Mouse (Mus musculus) megakaryocyte progenitor cell, adult 5-6 weeks (primary cell): ENCODE results near the gene E2f2. TPM values are rescaled to one million over a fixed set of nuclear protein-coding genes. Genes with fewer than 3 reads are reported as not detected.
A peak's percentile ranks its signal among the peaks of the same experiment; 100 is the strongest.

Experiments
- ATAC-seq: replicated peaks from 2 replicates; pipeline ENCODE4 v1.8.0; 2016; ENCODE audit warnings: mild to moderate bottlenecking, moderate TSS enrichment, inconsistent platforms; ENCODE audit not compliant: poor library complexity
- total RNA-seq, 2 experiments: library from RNA; stranded (forward) in 1 of 2; stranded (reverse) in 1 of 2; fragments of 157-497, 149-512 nt in 1 of 2; fragments of 200-1000 nt in 1 of 2; gene quantifications; 2 replicates each; pipeline versions ENCODE4 v1.2.3 to v1.2.4; 2015 to 2017

The E2f2 gene
- total RNA-seq, 2 experiments from 2014 or later: 5.6 to 5.9 TPM

GRCm38 (mm10) chr4:136239622-136240021 lies 67.4 kb downstream of the E2f2 start:
- ATAC-seq: peak; percentile 92

- no peak for ATAC-seq
Measured at GRCm38 (mm10) chr4:136240123-136240522, 67.9 kb downstream of the E2f2 start.

DNA sequence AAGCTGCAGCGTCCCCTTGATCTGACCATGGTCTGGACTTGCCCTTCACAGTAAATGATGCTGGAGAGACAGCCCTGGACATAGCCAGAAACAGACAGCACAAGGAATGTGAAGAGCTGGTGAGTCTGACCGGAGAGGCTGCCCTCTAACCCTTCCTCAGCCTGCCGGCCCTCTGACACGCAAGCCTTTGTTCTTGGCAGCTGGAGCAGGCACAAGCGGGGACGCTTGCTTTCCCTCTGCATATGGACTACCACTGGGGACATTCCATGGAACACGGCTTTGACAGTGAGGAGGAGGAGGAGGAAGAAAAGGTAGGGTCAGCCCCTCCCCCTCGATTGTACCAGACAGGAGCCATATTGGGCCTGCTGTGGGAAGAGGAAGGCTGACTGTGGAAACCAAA lies 68.8 kb downstream of the E2f2 start:
- no peak for ATAC-seq

DNA sequence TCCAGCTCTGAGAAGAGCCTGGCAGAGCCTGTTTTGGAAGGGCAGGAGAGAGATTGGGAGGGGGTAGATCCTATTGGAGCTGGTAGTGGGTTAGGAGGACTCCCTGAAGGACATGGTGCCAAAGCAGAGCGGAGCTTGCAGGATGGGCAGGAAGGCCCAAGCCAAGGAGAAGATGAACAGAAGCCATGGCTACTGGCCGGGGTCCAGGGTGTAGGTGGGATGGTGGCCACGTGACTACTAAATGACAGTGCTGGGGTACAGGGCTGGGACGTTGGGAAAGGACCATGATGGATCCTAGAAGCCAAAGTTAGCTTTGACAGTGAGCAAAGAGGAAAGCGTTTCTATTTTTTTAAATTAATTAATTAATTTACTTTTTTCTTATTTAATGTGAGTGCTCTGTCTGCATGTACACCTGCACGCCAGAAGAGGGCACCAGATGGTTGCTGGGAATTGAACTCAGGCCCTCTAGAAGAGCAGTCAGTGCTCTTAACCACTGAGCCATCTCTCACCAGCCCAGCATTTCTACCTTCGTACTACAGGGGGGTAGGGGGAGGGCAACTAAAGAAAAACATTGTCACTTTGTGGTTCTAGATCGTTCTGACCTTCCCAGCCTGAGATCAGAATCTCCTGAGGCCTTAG lies 70.0 kb downstream of the E2f2 start:
- ATAC-seq: no peak

DNA sequence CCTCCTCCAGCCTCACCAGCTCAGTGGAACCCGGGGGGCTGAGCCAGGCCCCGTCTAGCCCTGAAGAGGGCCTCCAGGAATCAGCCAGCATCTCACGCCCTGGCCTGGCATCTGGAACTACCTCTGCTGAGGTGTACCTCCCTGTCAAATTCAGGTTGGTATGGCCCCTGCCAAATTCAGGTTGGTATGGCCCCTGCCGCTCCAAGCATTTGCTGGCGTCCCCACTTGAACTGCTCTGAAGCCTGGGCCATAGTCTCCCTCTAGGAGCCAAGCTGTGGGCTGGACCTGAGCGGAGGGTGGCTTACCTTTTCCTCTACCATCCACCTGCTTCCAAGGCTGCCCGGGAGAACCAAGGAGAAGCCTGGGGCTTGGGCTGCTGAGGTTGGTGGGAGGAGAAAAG lies 70.5 kb downstream of the E2f2 start:
- ATAC-seq: no peak

- no peak for ATAC-seq
Measured at GRCm38 (mm10) chr4:136244208-136244607, 72.0 kb downstream of the E2f2 start.

Other genes with a start within 250 kb of the E2f2 start
- gene Hmgcl, start 225.9 kb upstream of the E2f2 start, total RNA-seq (2015): 51.4 and 52.1 TPM in 2 replicates
- 39.7 and 48.1 TPM in 2 replicates for gene Hmgcl, start 225.9 kb upstream of the E2f2 start, total RNA-seq (2017)
- gene Gale, start 208.7 kb upstream of the E2f2 start, total RNA-seq (2015): 4.4 and 5.2 TPM in 2 replicates
- gene Gale, start 208.7 kb upstream of the E2f2 start, total RNA-seq (2017): 2.2 and 4.7 TPM in 2 replicates
- gene Lypla2, start 199.8 kb upstream of the E2f2 start, total RNA-seq (2015): 37.2 and 42.6 TPM in 2 replicates
- gene Lypla2, start 199.8 kb upstream of the E2f2 start, total RNA-seq (2017): 15.7 and 21.9 TPM in 2 replicates
- 19.8 and 22.7 TPM in 2 replicates for gene Pithd1, start 185.1 kb upstream of the E2f2 start, total RNA-seq (2015)
- 18.3 and 31.5 TPM in 2 replicates for gene Pithd1, start 185.1 kb upstream of the E2f2 start, total RNA-seq (2017)
- 55.2 and 58.2 TPM in 2 replicates for gene Eloa, start 150.6 kb upstream of the E2f2 start, total RNA-seq (2015)
- gene Eloa, start 150.6 kb upstream of the E2f2 start, total RNA-seq (2017): 50.3 and 56.8 TPM in 2 replicates
- gene Rpl11, start 119.0 kb upstream of the E2f2 start, total RNA-seq (2015): 1,572 and 1,580 TPM in 2 replicates
- gene Rpl11, start 119.0 kb upstream of the E2f2 start, total RNA-seq (2017): 841 and 996 TPM in 2 replicates
- gene Id3, start 28.9 kb upstream of the E2f2 start, total RNA-seq (2015): 0.44 and 1.4 TPM in 2 replicates
- gene Id3, start 28.9 kb upstream of the E2f2 start, total RNA-seq (2017): 1.0 and 2.4 TPM in 2 replicates
- gene Asap3, start 34.0 kb downstream of the E2f2 start, total RNA-seq (2015): not detected in 2 replicates
- gene Asap3, start 34.0 kb downstream of the E2f2 start, total RNA-seq (2017): not detected in 2 replicates
- gene Tcea3, start 75.3 kb downstream of the E2f2 start, total RNA-seq (2015): 0.10 TPM in 1 of 2 replicates, not detected in the other
- 0.33 and 0.41 TPM in 2 replicates for gene Tcea3, start 75.3 kb downstream of the E2f2 start, total RNA-seq (2017)
- gene Zfp46, start 112.3 kb downstream of the E2f2 start, total RNA-seq (2015): 6.7 and 7.7 TPM in 2 replicates
- 7.4 and 7.9 TPM in 2 replicates for gene Zfp46, start 112.3 kb downstream of the E2f2 start, total RNA-seq (2017)
- 114 and 118 TPM in 2 replicates for gene Hnrnpr, start 138.5 kb downstream of the E2f2 start, total RNA-seq (2015)
- 179 and 224 TPM in 2 replicates for gene Hnrnpr, start 138.5 kb downstream of the E2f2 start, total RNA-seq (2017)